Mouse (Mus musculus) midbrain, embryonic 15.5 days (tissue): ENCODE results near the gene H2-M10.5. TPM values are rescaled to one million over a fixed set of nuclear protein-coding genes. Genes with fewer than 3 reads are reported as not detected.

Experiments
- ATAC-seq: fragments of 200-750 bp; cut with Nextera tagmentation; replicated peaks from 2 replicates; pipeline ENCODE4 v1.8.0; 2017; ENCODE audit warnings: moderate TSS enrichment
- H3K27ac ChIP-seq: fragments of 300-500 bp; sonication (generic); 2 replicates; pipeline ENCODE4 v1.5.1; 2015; ENCODE audit warnings: mild to moderate bottlenecking, inconsistent platforms
- H3K27me3 ChIP-seq: fragments of 300-500 bp; sonication (generic); replicated peaks from 2 replicates; pipeline ENCODE4 v1.6.1; 2015; ENCODE audit warnings: inconsistent platforms
- H3K36me3 ChIP-seq: fragments of 300-500 bp; sonication (generic); replicated peaks from 2 replicates; pipeline ENCODE4 v1.6.1; 2015; ENCODE audit warnings: inconsistent platforms
- H3K4me1 ChIP-seq: fragments of 300-500 bp; sonication (generic); 2 replicates; pipeline ENCODE4 v1.6.1; 2015; ENCODE audit warnings: inconsistent platforms
- H3K4me2 ChIP-seq: fragments of 300-500 bp; sonication (generic); 2 replicates; pipeline ENCODE4 v1.6.1; 2015; ENCODE audit warnings: inconsistent platforms, mild to moderate bottlenecking, moderate library complexity
- H3K4me3 ChIP-seq: fragments of 300-500 bp; sonication (generic); 2 replicates; pipeline ENCODE4 v1.5.1; 2015; ENCODE audit warnings: mild to moderate bottlenecking, inconsistent platforms
- H3K9ac ChIP-seq: fragments of 300-500 bp; sonication (generic); 2 replicates; pipeline ENCODE4 v1.6.1; 2015; ENCODE audit warnings: mild to moderate bottlenecking, inconsistent platforms
- H3K9me3 ChIP-seq: fragments of 300-500 bp; sonication (generic); 2 replicates; pipeline ENCODE4 v1.6.1; 2016; ENCODE audit warnings: inconsistent platforms
- WGBS: fragments of 180-500 bp; shearing (Covaris S2); methylation state at CpG from one replicate; pipeline ENCODE4 v1.1.7; 2015; ENCODE audit warnings: mixed read lengths; 5-methylcytosine and 5-hydroxymethylcytosine counted together
- polyA plus RNA-seq: library from polyadenylated mRNA; unstranded; fragments of >200 nt; fragmentation: Nextera tagmentation; extraction: Ambion mirVana; gene quantifications from 2 replicates; pipeline ENCODE4 v1.2.1, GENCODE M21; 2015

The H2-M10.5 gene
- polyA plus RNA-seq, 1 experiment from 2014 or later: not detected

DNA sequence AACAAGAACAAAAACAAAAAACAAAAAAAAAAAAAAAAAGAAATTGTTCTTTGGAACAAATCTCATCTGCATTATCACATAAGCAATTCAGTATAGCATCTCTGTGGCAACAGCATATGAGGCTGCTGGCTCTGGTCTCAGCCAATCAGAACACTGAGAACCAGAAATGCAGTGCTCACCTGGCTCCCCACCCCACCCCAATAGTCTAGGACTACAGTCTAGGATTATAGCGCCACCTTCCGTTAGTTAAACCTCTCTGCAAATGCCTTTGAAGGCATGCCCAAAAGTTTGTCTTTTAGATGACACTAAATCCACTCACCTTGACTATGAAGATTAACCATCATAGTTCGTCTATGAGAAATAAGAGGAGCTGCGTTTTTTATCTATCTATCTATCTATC is 52.8 kb downstream of the H2-M10.5 start:
- H3K27me3 ChIP-seq: 0 out of 2 replicates have a peak, but pooled peaks cover 3% of the 10 kb centered on the region
- H3K4me2 ChIP-seq: peak overlapping the region; percentile 43
- ATAC-seq: peak; percentile 81
- 37% methylated on average over 4 of the region's 4 CpGs for WGBS
- no peaks in the 10 kb centered on the region for H3K9me3 ChIP-seq
- no peak overlapping the region for H3K9ac ChIP-seq
- no peak overlapping the region for H3K27ac ChIP-seq
- H3K36me3 ChIP-seq: no peaks in the 10 kb centered on the region
- no peaks in the 10 kb centered on the region for H3K4me1 ChIP-seq
- H3K4me3 ChIP-seq: no peak overlapping the region

Other genes starting within 250 kb of the H2-M10.5 start
- gene H2-M11, start 225.8 kb upstream of the H2-M10.5 start, polyA plus RNA-seq: not detected in 2 replicates
- gene H2-M9, start 130.2 kb upstream of the H2-M10.5 start, polyA plus RNA-seq: not detected in 2 replicates
- gene H2-M1, start 100.7 kb upstream of the H2-M10.5 start, polyA plus RNA-seq: not detected in 2 replicates
- not detected in 2 replicates for gene H2-M10.6, start 39.3 kb downstream of the H2-M10.5 start, polyA plus RNA-seq
- 46.1 and 51.7 TPM in 2 replicates for gene Trim26, start 64.2 kb downstream of the H2-M10.5 start, polyA plus RNA-seq
- 0.79 and 1.2 TPM in 2 replicates for gene Trim15, start 94.3 kb downstream of the H2-M10.5 start, polyA plus RNA-seq
- 1.2 and 1.5 TPM in 2 replicates for gene Trim10, start 96.7 kb downstream of the H2-M10.5 start, polyA plus RNA-seq
- not detected in 2 replicates for gene Trim40, start 117.2 kb downstream of the H2-M10.5 start, polyA plus RNA-seq
- gene Trim31, start 125.2 kb downstream of the H2-M10.5 start, polyA plus RNA-seq: not detected in 2 replicates
- 1.1 and 1.7 TPM in 2 replicates for gene Rnf39, start 170.0 kb downstream of the H2-M10.5 start, polyA plus RNA-seq
- 163 and 172 TPM in 2 replicates for gene Ppp1r11, start 178.8 kb downstream of the H2-M10.5 start, polyA plus RNA-seq
- 51.0 and 52.7 TPM in 2 replicates for gene Znrd1, start 185.6 kb downstream of the H2-M10.5 start, polyA plus RNA-seq
- gene Znrd1as, start 185.7 kb downstream of the H2-M10.5 start, polyA plus RNA-seq: 4.7 and 4.9 TPM in 2 replicates
- gene 2410137M14Rik, start 208.3 kb downstream of the H2-M10.5 start, polyA plus RNA-seq: 0.40 and 0.68 TPM in 2 replicates
- 3.4 and 3.8 TPM in 2 replicates for gene H2-M5, start 216.6 kb downstream of the H2-M10.5 start, polyA plus RNA-seq
- gene Zfp57, start 228.3 kb downstream of the H2-M10.5 start, polyA plus RNA-seq: 289 and 324 TPM in 2 replicates